ENCODE assay signal across 15 mouse cellular contexts in genomic region chr12:102683979-102684378, GRCm38 (mm10). TPM values are rescaled to one million over a fixed set of nuclear protein-coding genes. Genes with fewer than 3 reads are reported as not detected.
A peak's percentile ranks its signal among the peaks of the same experiment; 100 is the strongest.
DNase-seq lines count a peak whose midpoint lies in the region; ATAC-seq and TF ChIP-seq lines count a peak whose summit lies in the region.
"Had no signal": no experiment of that assay in that cellular context is flagged by ENCODE, and none has a peak within 500 bp of the region (broad histone marks: within the 10 kb centered on the region; RNA-seq: fewer than 3 reads in every experiment).

No protein-coding gene starts in this region.

- no peaks in the 10 kb centered on the region for H3K36me3 ChIP-seq in embryonic facial prominence, embryonic 10.5 days (replicated peaks)
- no peaks in the 10 kb centered on the region for H3K36me3 ChIP-seq in forebrain, embryonic 15.5 days
- H3K36me3 ChIP-seq in midbrain, embryonic 14.5 days (ENCODE audit: control insufficient read depth, insufficient read depth, low read length): no peaks in the 10 kb centered on the region
- H3K36me3 ChIP-seq: limb, embryonic 13.5 days had no signal

- no peaks in the 10 kb centered on the region for H3K27me3 ChIP-seq in embryonic facial prominence, embryonic 10.5 days (replicated peaks; ENCODE audit: low read depth, poor library complexity, severe bottlenecking)
- no peaks in the 10 kb centered on the region for H3K27me3 ChIP-seq in forebrain, embryonic 15.5 days
- no peaks in the 10 kb centered on the region for H3K27me3 ChIP-seq in midbrain, embryonic 14.5 days (ENCODE audit: control insufficient read depth, insufficient read depth, low read length)
- H3K27me3 ChIP-seq: limb, embryonic 13.5 days had no signal

- H3K9me3 ChIP-seq in embryonic facial prominence, embryonic 10.5 days: no peaks in the 10 kb centered on the region
- no peaks in the 10 kb centered on the region for H3K9me3 ChIP-seq in forebrain, embryonic 15.5 days
- no peaks in the 10 kb centered on the region for H3K9me3 ChIP-seq in midbrain, embryonic 14.5 days (ENCODE audit: control insufficient read depth, low read length)
- H3K9me3 ChIP-seq: G1E; limb, embryonic 13.5 days had no signal

- H3K4me2 ChIP-seq in forebrain, embryonic 15.5 days (replicated peaks): no peak overlapping the region
- H3K4me2 ChIP-seq in midbrain, embryonic 14.5 days (ENCODE audit: low read length): no peak overlapping the region
- H3K4me2 ChIP-seq: limb, embryonic 13.5 days had no signal

- H3K4me1 ChIP-seq in embryonic facial prominence, embryonic 10.5 days: peaks cover 52% of the 10 kb centered on the region
- peaks cover 62% of the 10 kb centered on the region for H3K4me1 ChIP-seq in forebrain, embryonic 15.5 days
- H3K4me1 ChIP-seq in midbrain, embryonic 14.5 days (ENCODE audit: control insufficient read depth, insufficient read depth, low read length): peaks cover 23% of the 10 kb centered on the region

- DNase-seq in layer of hippocampus, adult 2 months (ENCODE audit: low spot score in 2 of 2): no peak
- no peak for DNase-seq in layer of hippocampus, postnatal 25 days (ENCODE audit: extremely low spot score in 1 of 2, low spot score in 1 of 2)
- no peak for DNase-seq in embryonic facial prominence, embryonic 10.5 days (ENCODE audit: low spot score)
- peak; percentile 43 for DNase-seq in midbrain, embryonic 14.5 days
- no peak for DNase-seq in adrenal gland, postnatal 25 days
- no peak for DNase-seq in kidney, postnatal 10 days
- DNase-seq: adrenal gland, adult 8-10 months; cerebellum, adult 9-10 months; heart, adult 11 months; layer of hippocampus, postnatal 36 days; lung, postnatal 14 days; spleen, adult 18-20 months had no signal

- H3K4me3 ChIP-seq in layer of hippocampus, adult 2 months: no peak overlapping the region
- no peak overlapping the region for H3K4me3 ChIP-seq in embryonic facial prominence, embryonic 10.5 days
- no peak overlapping the region for H3K4me3 ChIP-seq in forebrain, embryonic 15.5 days
- H3K4me3 ChIP-seq in midbrain, embryonic 14.5 days (replicated peaks; ENCODE audit: low read depth, low read length): no peak overlapping the region
- H3K4me3 ChIP-seq: limb, embryonic 13.5 days had no signal

- no peak overlapping the region for H3K9ac ChIP-seq in forebrain, embryonic 15.5 days (replicated peaks)
- no peak overlapping the region for H3K9ac ChIP-seq in midbrain, embryonic 14.5 days (replicated peaks; ENCODE audit: low read length)
- H3K9ac ChIP-seq: limb, embryonic 13.5 days had no signal

- peak overlapping the region; percentile 61; the same call in 1 of the 2 replicates for H3K27ac ChIP-seq in layer of hippocampus, adult 2 months
- H3K27ac ChIP-seq in embryonic facial prominence, embryonic 10.5 days (replicated peaks): peak overlapping the region; percentile 24; the same call in 1 of the 2 replicates
- H3K27ac ChIP-seq in forebrain, embryonic 15.5 days (replicated peaks): peak overlapping the region; percentile 51; the same call in 1 of the 2 replicates
- no peak overlapping the region for H3K27ac ChIP-seq in midbrain, embryonic 14.5 days (replicated peaks; ENCODE audit: low read depth, low read length)
- H3K27ac ChIP-seq: limb, embryonic 13.5 days had no signal

- 77% methylated on average over 5 of the region's 5 CpGs for WGBS in embryonic facial prominence, embryonic 10.5 days
- 30% methylated on average over 5 of the region's 5 CpGs for WGBS in forebrain, embryonic 15.5 days
- WGBS in midbrain, embryonic 14.5 days: 31% methylated on average over 5 of the region's 5 CpGs

- ATAC-seq in forebrain, embryonic 15.5 days (replicated peaks): peak; percentile 47; the same call in 1 of the 2 replicates
- ATAC-seq in midbrain, embryonic 14.5 days (ENCODE audit: low FRiP score, low TSS enrichment): peak; percentile 44; the same call in 1 of the 2 replicates

- peak; percentile 39 for TF ChIP-seq CTCF in layer of hippocampus, adult 2 months (conservative IDR thresholded peaks at IDR 0.05)

RNA-seq across cellular contexts. Expression of gene Itpk1, which starts 20.8 kb away (rescaled TPM):
- 10 to 100 TPM; 66.6 to 76.8 TPM for total RNA-seq in layer of hippocampus, adult 2 months (2021)
- 10 to 100 TPM; 56.4 to 66.2 TPM for total RNA-seq in layer of hippocampus, postnatal 25 days (2021)
- polyA plus RNA-seq in embryonic facial prominence, embryonic 10.5 days (2016; fragmentation: Nextera tagmentation; extraction: Ambion mirVana): 13.7 and 17.7 TPM in 2 replicates
- 58.7 and 59.1 TPM in 2 replicates for polyA plus RNA-seq in forebrain, embryonic 15.5 days (2015; fragmentation: Nextera tagmentation; extraction: Ambion mirVana)
- 24.0 and 30.1 TPM in 2 replicates for polyA plus RNA-seq in midbrain, embryonic 14.5 days (2014; fragmentation: Nextera tagmentation; extraction: Ambion mirVana)
- 43.3 and 47.7 TPM in 2 replicates for total RNA-seq in adrenal gland, postnatal 25 days (2021)

RNA-seq across cellular contexts. Expression of gene Moap1, which starts 59.5 kb away (rescaled TPM):
- total RNA-seq in layer of hippocampus, adult 2 months (2021): 10 to 100 TPM; 24.3 to 24.9 TPM
- total RNA-seq in layer of hippocampus, postnatal 25 days (2021): 10 to 100 TPM; 25.2 to 26.3 TPM
- 35.4 and 36.9 TPM in 2 replicates for polyA plus RNA-seq in embryonic facial prominence, embryonic 10.5 days (2016; fragmentation: Nextera tagmentation; extraction: Ambion mirVana)
- 48.9 and 53.2 TPM in 2 replicates for polyA plus RNA-seq in forebrain, embryonic 15.5 days (2015; fragmentation: Nextera tagmentation; extraction: Ambion mirVana)
- 60.0 and 63.6 TPM in 2 replicates for polyA plus RNA-seq in midbrain, embryonic 14.5 days (2014; fragmentation: Nextera tagmentation; extraction: Ambion mirVana)
- total RNA-seq in adrenal gland, postnatal 25 days (2021): 9.6 and 10.2 TPM in 2 replicates

RNA-seq across cellular contexts. Expression of gene Tmem251, which starts 59.6 kb away (rescaled TPM):
- total RNA-seq in layer of hippocampus, adult 2 months (2021): 1 to 10 TPM; 5.1 TPM
- 1 to 10 TPM; 4.8 to 5.4 TPM for total RNA-seq in layer of hippocampus, postnatal 25 days (2021)
- 9.7 and 11.2 TPM in 2 replicates for polyA plus RNA-seq in embryonic facial prominence, embryonic 10.5 days (2016; fragmentation: Nextera tagmentation; extraction: Ambion mirVana)
- polyA plus RNA-seq in forebrain, embryonic 15.5 days (2015; fragmentation: Nextera tagmentation; extraction: Ambion mirVana): 11.4 and 12.7 TPM in 2 replicates
- polyA plus RNA-seq in midbrain, embryonic 14.5 days (2014; fragmentation: Nextera tagmentation; extraction: Ambion mirVana): 13.0 and 13.2 TPM in 2 replicates
- total RNA-seq in adrenal gland, postnatal 25 days (2021): 5.5 and 7.6 TPM in 2 replicates
